Mouse (Mus musculus): Measurements from ENCODE around the gene Armc7. TPM values are rescaled to one million over a fixed set of nuclear protein-coding genes. Genes with fewer than 3 reads are reported as not detected.

The Armc7 gene
- polyA plus RNA-seq, 2 experiments: 7.5 to 8.5 TPM

DNA sequence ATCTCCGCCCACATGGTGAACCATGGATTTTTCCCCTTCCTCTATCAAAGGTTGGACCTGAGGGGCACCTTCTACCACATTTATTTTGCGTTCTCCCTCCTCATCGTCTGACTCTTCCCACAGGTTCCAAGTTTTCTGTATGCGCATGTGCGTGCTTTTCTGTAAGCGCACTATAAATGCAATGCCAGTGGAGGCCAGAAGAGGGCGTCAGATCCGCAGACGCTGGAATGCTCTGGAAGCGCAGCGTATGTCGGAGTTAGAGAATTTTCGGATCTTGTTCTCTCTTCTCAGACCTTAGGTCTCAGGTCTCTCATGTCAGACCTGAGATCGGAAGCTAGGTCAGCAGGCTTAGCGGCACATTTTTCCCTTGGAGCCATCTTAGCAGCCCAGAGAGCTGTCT is 19.8 kb upstream of the Armc7 start:
- Histone ChIP-seq H3K4me3 (replicated peaks; ENCODE audit: low read length) (no peak overlapping the region), H3K36me3 (ENCODE audit: control insufficient read depth, insufficient read depth, low read length) (no peaks in the 10 kb centered on the region), H3K27me3 (ENCODE audit: control insufficient read depth, insufficient read depth, low read length) (no peaks in the 10 kb centered on the region), H3K27ac (replicated peaks; ENCODE audit: low read depth, low read length) (no peak overlapping the region), H3K4me2 (replicated peaks; ENCODE audit: low read depth, low read length, severe bottlenecking) (no peak overlapping the region), H3K4me1 (ENCODE audit: control insufficient read depth, insufficient read depth, low read length) (no peaks in the 10 kb centered on the region), H3K9ac (ENCODE audit: low read depth, low read length, severe bottlenecking) (no peak overlapping the region), H3K9me3 (ENCODE audit: control insufficient read depth, low read length) (no peaks in the 10 kb centered on the region)
- no peak for TF ChIP-seq POLR2A (IDR thresholded peaks at IDR 0.05; ENCODE audit: borderline replicate concordance, extremely low read depth, insufficient read depth, insufficient read length)
- DNase-seq (ENCODE audit: low spot score): no peak
- WGBS: 86% methylated on average over 15 of the region's 15 CpGs
- ATAC-seq (ENCODE audit: low FRiP score, low read depth): no peak

DNA sequence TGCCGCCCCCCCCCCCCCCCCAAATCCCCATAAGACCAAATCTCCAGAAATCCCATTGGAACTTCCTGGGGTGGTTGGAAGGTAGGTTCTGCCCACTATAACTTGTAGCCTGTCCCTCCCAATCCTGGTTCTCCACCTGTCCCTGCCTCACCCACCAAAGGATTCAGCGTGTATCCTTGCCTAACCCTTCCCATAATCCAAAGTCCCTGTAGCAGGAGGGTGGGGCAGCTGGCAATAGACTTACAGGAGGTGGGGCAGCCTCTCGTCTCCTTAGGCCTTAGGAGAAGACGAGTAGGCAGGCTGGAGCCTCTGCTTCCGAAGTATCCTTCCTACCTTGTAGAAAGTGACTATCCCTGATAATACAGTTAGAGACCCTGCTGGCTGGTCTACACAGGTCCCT is 19.3 kb upstream of the Armc7 start:
- DNase-seq (ENCODE audit: low spot score) (no peak), ATAC-seq (ENCODE audit: low FRiP score, low read depth) (no peak)
- no peak overlapping the region for H3K4me2 ChIP-seq (replicated peaks; ENCODE audit: low read depth, low read length, severe bottlenecking)
- no peaks in the 10 kb centered on the region for H3K36me3 ChIP-seq (ENCODE audit: control insufficient read depth, insufficient read depth, low read length)
- H3K9ac ChIP-seq (ENCODE audit: low read depth, low read length, severe bottlenecking): no peak overlapping the region
- TF ChIP-seq POLR2A (IDR thresholded peaks at IDR 0.05; ENCODE audit: borderline replicate concordance, extremely low read depth, insufficient read depth, insufficient read length): no peak
- H3K27me3 ChIP-seq (ENCODE audit: control insufficient read depth, insufficient read depth, low read length): no peaks in the 10 kb centered on the region
- H3K9me3 ChIP-seq (ENCODE audit: control insufficient read depth, low read length): no peaks in the 10 kb centered on the region
- H3K4me3 ChIP-seq (replicated peaks; ENCODE audit: low read length): no peak overlapping the region
- H3K27ac ChIP-seq (replicated peaks; ENCODE audit: low read depth, low read length): no peak overlapping the region
- no peaks in the 10 kb centered on the region for H3K4me1 ChIP-seq (ENCODE audit: control insufficient read depth, insufficient read depth, low read length)
- 76% methylated on average over 5 of the region's 5 CpGs for WGBS

DNA sequence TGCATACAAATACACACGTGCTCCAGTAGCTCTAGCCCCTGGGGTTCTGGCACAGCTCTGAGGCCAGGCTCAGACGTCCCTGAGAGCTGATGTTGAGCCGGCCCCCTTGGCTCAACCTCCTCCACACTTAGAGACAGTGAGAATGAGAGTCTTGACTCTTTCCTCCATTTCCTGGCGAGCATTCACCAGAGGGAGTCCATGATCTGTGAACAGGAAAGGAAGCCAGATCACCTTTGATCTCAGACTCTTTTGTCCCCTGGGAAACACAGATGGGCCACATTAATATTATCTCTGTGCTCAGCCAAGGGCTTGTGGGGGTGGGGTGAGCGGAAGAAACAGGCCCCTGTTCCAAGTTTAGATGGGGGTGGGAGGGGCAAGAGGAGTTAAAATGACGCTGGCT is 18.1 kb upstream of the Armc7 start:
- TF ChIP-seq POLR2A (IDR thresholded peaks at IDR 0.05; ENCODE audit: borderline replicate concordance, extremely low read depth, insufficient read depth, insufficient read length): no peak
- Histone ChIP-seq H3K9me3 (ENCODE audit: control insufficient read depth, low read length) (no peaks in the 10 kb centered on the region), H3K36me3 (ENCODE audit: control insufficient read depth, insufficient read depth, low read length) (no peaks in the 10 kb centered on the region), H3K4me2 (replicated peaks; ENCODE audit: low read depth, low read length, severe bottlenecking) (no peak overlapping the region), H3K9ac (ENCODE audit: low read depth, low read length, severe bottlenecking) (no peak overlapping the region), H3K27ac (replicated peaks; ENCODE audit: low read depth, low read length) (no peak overlapping the region), H3K4me3 (replicated peaks; ENCODE audit: low read length) (no peak overlapping the region), H3K27me3 (ENCODE audit: control insufficient read depth, insufficient read depth, low read length) (no peaks in the 10 kb centered on the region), H3K4me1 (ENCODE audit: control insufficient read depth, insufficient read depth, low read length) (no peaks in the 10 kb centered on the region)
- no peak for ATAC-seq (ENCODE audit: low FRiP score, low read depth)
- 33% methylated on average over 6 of the region's 6 CpGs for WGBS
- no peak for DNase-seq (ENCODE audit: low spot score)

DNA sequence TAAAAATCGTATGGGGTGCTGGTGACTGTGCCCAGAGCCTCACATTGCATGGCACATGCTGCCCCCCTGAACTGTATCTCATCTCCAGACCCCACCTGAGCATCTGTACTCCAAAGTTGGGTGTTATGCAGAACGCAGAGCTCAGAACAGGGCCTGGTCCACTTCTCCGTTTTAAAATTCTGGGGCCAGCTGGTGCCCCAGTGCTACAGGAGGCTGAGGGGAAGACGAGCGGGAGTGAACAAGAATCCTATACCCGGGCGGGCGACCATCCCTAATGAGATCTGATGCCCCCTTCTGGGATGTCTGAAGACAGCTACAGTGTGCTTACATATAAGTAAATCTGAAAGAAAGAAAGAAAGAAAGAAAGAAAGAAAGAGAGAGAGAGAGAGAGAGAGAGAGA is 14.5 kb upstream of the Armc7 start:
- 21% methylated on average over 8 of the region's 8 CpGs for WGBS
- no peaks in the 10 kb centered on the region for H3K36me3 ChIP-seq (ENCODE audit: control insufficient read depth, insufficient read depth, low read length)
- no peak overlapping the region for H3K9ac ChIP-seq (ENCODE audit: low read depth, low read length, severe bottlenecking)
- H3K27ac ChIP-seq (replicated peaks; ENCODE audit: low read depth, low read length): no peak overlapping the region
- ATAC-seq (ENCODE audit: low FRiP score, low read depth): no peak
- TF ChIP-seq POLR2A (IDR thresholded peaks at IDR 0.05; ENCODE audit: borderline replicate concordance, extremely low read depth, insufficient read depth, insufficient read length): no peak
- no peaks in the 10 kb centered on the region for H3K4me1 ChIP-seq (ENCODE audit: control insufficient read depth, insufficient read depth, low read length)
- no peak overlapping the region for H3K4me2 ChIP-seq (replicated peaks; ENCODE audit: low read depth, low read length, severe bottlenecking)
- no peaks in the 10 kb centered on the region for H3K27me3 ChIP-seq (ENCODE audit: control insufficient read depth, insufficient read depth, low read length)
- no peak for DNase-seq (ENCODE audit: low spot score)
- no peak overlapping the region for H3K4me3 ChIP-seq (replicated peaks; ENCODE audit: low read length)
- H3K9me3 ChIP-seq (ENCODE audit: control insufficient read depth, low read length): no peaks in the 10 kb centered on the region

DNA sequence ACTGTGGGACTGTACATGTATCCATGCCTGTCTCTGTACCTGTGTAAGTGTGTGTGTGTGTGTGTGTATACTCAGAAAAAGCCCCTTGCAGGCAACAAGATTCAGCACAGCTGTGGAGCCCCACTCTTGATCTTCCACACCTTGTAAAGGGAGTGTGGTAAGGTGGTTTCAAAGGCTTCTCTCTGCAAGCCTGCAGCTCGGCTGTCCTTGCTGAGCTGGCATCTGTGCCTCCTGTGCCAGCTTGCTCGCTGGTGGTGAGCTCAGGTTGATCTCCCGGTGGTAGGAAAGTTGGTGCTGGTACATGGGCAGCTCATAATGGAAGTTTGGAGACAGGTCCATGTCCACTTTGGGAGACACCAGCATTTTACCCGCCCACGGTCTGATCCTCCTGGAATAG is 13.6 kb upstream of the Armc7 start:
- Histone ChIP-seq H3K4me2 (replicated peaks; ENCODE audit: low read depth, low read length, severe bottlenecking) (no peak overlapping the region), H3K9ac (ENCODE audit: low read depth, low read length, severe bottlenecking) (no peak overlapping the region), H3K4me1 (ENCODE audit: control insufficient read depth, insufficient read depth, low read length) (no peaks in the 10 kb centered on the region), H3K4me3 (replicated peaks; ENCODE audit: low read length) (no peak overlapping the region), H3K9me3 (ENCODE audit: control insufficient read depth, low read length) (no peaks in the 10 kb centered on the region), H3K27me3 (ENCODE audit: control insufficient read depth, insufficient read depth, low read length) (no peaks in the 10 kb centered on the region), H3K27ac (replicated peaks; ENCODE audit: low read depth, low read length) (no peak overlapping the region), H3K36me3 (ENCODE audit: control insufficient read depth, insufficient read depth, low read length) (no peaks in the 10 kb centered on the region)
- DNase-seq (ENCODE audit: low spot score) (no peak), ATAC-seq (ENCODE audit: low FRiP score, low read depth) (no peak)
- no peak for TF ChIP-seq POLR2A (IDR thresholded peaks at IDR 0.05; ENCODE audit: borderline replicate concordance, extremely low read depth, insufficient read depth, insufficient read length)
- 76% methylated on average over 5 of the region's 5 CpGs for WGBS

DNA sequence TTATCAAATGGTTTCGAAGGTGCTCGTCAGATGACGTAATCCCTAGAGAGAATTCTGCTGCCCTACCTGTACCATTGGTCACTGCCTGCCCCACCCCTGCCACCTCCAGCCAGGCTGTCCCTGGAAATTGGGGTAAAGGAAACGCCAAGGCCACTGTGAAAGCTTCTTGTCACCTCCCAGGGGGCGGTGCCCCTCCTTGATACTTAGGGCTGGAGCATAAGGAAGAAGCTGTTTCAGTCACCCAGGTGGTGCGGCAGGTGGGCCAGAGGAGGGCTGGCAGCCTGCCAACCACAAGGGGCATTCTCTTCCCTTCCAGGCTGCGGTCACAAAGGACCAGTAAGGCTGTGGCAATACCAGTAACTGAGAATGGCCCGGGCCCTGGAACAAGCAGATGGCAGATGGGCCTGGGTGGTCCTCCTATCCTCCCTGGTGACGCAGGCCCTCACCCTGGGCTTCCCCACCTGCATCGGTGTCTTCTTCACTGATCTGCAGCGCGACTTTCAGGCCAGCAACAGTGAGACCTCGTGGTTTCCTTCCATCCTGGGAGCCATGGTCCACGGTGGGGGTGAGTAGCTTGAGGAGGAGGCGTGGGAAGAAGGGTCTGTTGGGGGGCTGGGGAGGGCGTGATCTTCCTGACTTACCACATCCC is 13.1 kb upstream of the Armc7 start, which contains the start of gene Slc16a5:
TSS of gene Slc16a5 (plus strand) at position 232 of the 649 bp plus-strand sequence.
- 67% methylated on average over 16 of the region's 16 CpGs for WGBS
- Histone ChIP-seq H3K4me1 (ENCODE audit: control insufficient read depth, insufficient read depth, low read length) (no peaks in the 10 kb centered on the region), H3K27me3 (ENCODE audit: control insufficient read depth, insufficient read depth, low read length) (no peaks in the 10 kb centered on the region), H3K9me3 (ENCODE audit: control insufficient read depth, low read length) (no peaks in the 10 kb centered on the region), H3K4me3 (replicated peaks; ENCODE audit: low read length) (no peak within 1 kb of the TSS), H3K4me2 (replicated peaks; ENCODE audit: low read depth, low read length, severe bottlenecking) (no peak within 1 kb of the TSS), H3K9ac (ENCODE audit: low read depth, low read length, severe bottlenecking) (no peak within 1 kb of the TSS), H3K36me3 (ENCODE audit: control insufficient read depth, insufficient read depth, low read length) (no peaks in the 10 kb centered on the region), H3K27ac (replicated peaks; ENCODE audit: low read depth, low read length) (no peak within 1 kb of the TSS)
- DNase-seq (ENCODE audit: low spot score) (no peak), ATAC-seq (ENCODE audit: low FRiP score, low read depth) (no peak)
- no peak for TF ChIP-seq POLR2A (IDR thresholded peaks at IDR 0.05; ENCODE audit: borderline replicate concordance, extremely low read depth, insufficient read depth, insufficient read length)

All from limb, embryonic 14.5 days (tissue).